Mouse (Mus musculus): ENCODE results near the gene Adgrb3.

Adgrb3 gene

GRCm38 (mm10) chr1:25281471-25281870 lies 548.0 kb downstream of the Adgrb3 start:
- no peak for DNase-seq (ENCODE audit: low read depth)

GRCm38 (mm10) chr1:25250562-25250961 lies 578.9 kb downstream of the Adgrb3 start:
- no peak for DNase-seq (ENCODE audit: low read depth)

- no peak for DNase-seq (ENCODE audit: low read depth)
These were observed 587.1 kb downstream of the Adgrb3 start for GRCm38 (mm10) chr1:25242436-25242835.

GRCm38 (mm10) chr1:25229245-25229750 lies 600.2 kb downstream of the Adgrb3 start:
- no peak for DNase-seq (ENCODE audit: low read depth)

GRCm38 (mm10) chr1:25228381-25229244 lies 600.9 kb downstream of the Adgrb3 start:
- DNase-seq (ENCODE audit: low read depth): no peak

- DNase-seq (ENCODE audit: low read depth): no peak
These were observed 601.6 kb downstream of the Adgrb3 start for GRCm38 (mm10) chr1:25227880-25228279.

GRCm38 (mm10) chr1:25204636-25205035 lies 624.9 kb downstream of the Adgrb3 start:
- DNase-seq (ENCODE audit: low read depth): no peak

- peak; percentile 6 for DNase-seq (ENCODE audit: low read depth)
These were observed 630.1 kb downstream of the Adgrb3 start for GRCm38 (mm10) chr1:25199392-25199791.

GRCm38 (mm10) chr1:25191986-25192385 lies 637.5 kb downstream of the Adgrb3 start:
- no peak for DNase-seq (ENCODE audit: low read depth)

- no peak for DNase-seq (ENCODE audit: low read depth)
These were observed 640.2 kb downstream of the Adgrb3 start for GRCm38 (mm10) chr1:25189261-25189660.

GRCm38 (mm10) chr1:25185909-25186308 lies 643.6 kb downstream of the Adgrb3 start:
- DNase-seq (ENCODE audit: low read depth): no peak

GRCm38 (mm10) chr1:25181881-25182280 lies 647.6 kb downstream of the Adgrb3 start:
- no peak for DNase-seq (ENCODE audit: low read depth)

GRCm38 (mm10) chr1:25180615-25181014 lies 648.9 kb downstream of the Adgrb3 start:
- DNase-seq (ENCODE audit: low read depth): no peak

GRCm38 (mm10) chr1:25179860-25180582 lies 649.5 kb downstream of the Adgrb3 start:
- DNase-seq (ENCODE audit: low read depth): no peak

GRCm38 (mm10) chr1:25178347-25179130 lies 651.0 kb downstream of the Adgrb3 start:
- no peak for DNase-seq (ENCODE audit: low read depth)

- DNase-seq (ENCODE audit: low read depth): no peak
These were observed 662.4 kb downstream of the Adgrb3 start for GRCm38 (mm10) chr1:25167120-25167519.

GRCm38 (mm10) chr1:25166036-25166796 lies 663.3 kb downstream of the Adgrb3 start:
- DNase-seq (ENCODE audit: low read depth): no peak

GRCm38 (mm10) chr1:25163561-25163960 lies 665.9 kb downstream of the Adgrb3 start:
- DNase-seq (ENCODE audit: low read depth): no peak

- DNase-seq (ENCODE audit: low read depth): no peak
These were observed 683.3 kb downstream of the Adgrb3 start for GRCm38 (mm10) chr1:25146206-25146605.

- no peak for DNase-seq (ENCODE audit: low read depth)
These were observed 697.2 kb downstream of the Adgrb3 start for GRCm38 (mm10) chr1:25132150-25132824.

- DNase-seq (ENCODE audit: low read depth): no peak
These were observed 714.0 kb downstream of the Adgrb3 start for GRCm38 (mm10) chr1:25115512-25115911.
